Mouse (Mus musculus) lung, postnatal 0 days (tissue): ENCODE measurements around the gene Ksr2.
"Not testable (repeated sequence)": the region's sequence is repeated elsewhere in the genome, so short reads cannot be mapped to it uniquely, and the experiment has no call there.

Source experiments
- CTCF ChIP-seq: IDR thresholded peaks from 2 replicates; pipeline ENCODE4 v1.5.1; 2016; ENCODE audit warnings: antibody characterized with exemption, mild to moderate bottlenecking
- EP300 ChIP-seq: IDR thresholded peaks from 2 replicates; pipeline ENCODE4 v1.6.1; 2016; ENCODE audit warnings: antibody characterized with exemption, mild to moderate bottlenecking, control low read depth

DNA sequence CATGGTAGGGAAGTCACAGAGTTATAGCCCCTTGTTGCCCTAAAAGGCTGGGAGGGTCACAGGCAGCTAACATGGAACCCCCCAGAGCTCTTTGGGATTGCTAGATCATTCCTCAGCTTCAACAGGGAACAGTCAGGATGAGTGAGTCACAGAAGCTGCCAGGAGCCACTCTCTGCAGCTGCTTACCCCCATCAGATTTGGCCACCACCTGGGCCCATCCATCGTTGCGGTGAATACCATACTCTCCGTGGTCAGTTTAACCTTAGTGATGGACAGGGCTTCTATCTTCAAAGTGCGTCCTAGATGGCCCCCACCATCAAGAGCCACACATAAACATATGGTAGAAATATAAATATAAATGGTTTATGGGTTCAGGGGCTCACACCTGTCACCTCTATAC, 209.4 kb downstream of the Ksr2 start:
- not testable (repeated sequence) for TF ChIP-seq CTCF, EP300
